Mouse (Mus musculus) C2C12 (cell line): Measurements from ENCODE around the gene Pus10. TPM values are rescaled to one million over a fixed set of nuclear protein-coding genes. Genes with fewer than 3 reads are reported as not detected.

Experiments
- H3K27me3 ChIP-seq: one replicate; pipeline ENCODE4 v1.6.1; 2011; ENCODE audit not compliant: control insufficient read depth, insufficient read depth, insufficient read length
- H3K36me3 ChIP-seq: one replicate; pipeline ENCODE4 v1.6.1; 2011; ENCODE audit not compliant: control insufficient read depth, insufficient read depth
- H3K4me3 ChIP-seq: one replicate; pipeline ENCODE4 v1.5.1; 2011; ENCODE audit warnings: mild to moderate bottlenecking, control low read depth; ENCODE audit not compliant: poor library complexity, insufficient read depth, severe bottlenecking
- H3K79me2 ChIP-seq: one replicate; pipeline ENCODE4 v1.6.1; 2011; ENCODE audit not compliant: control insufficient read depth, insufficient read depth
- H3K79me3 ChIP-seq: one replicate; pipeline ENCODE4 v1.6.1; 2011; ENCODE audit warnings: low read depth, control low read depth
- H3ac ChIP-seq: one replicate; pipeline ENCODE3; 2011; ENCODE audit warnings: low read depth; ENCODE audit not compliant: control insufficient read depth, insufficient read length
- CEBPB ChIP-seq: IDR thresholded peaks from one replicate; pipeline ENCODE4 v1.6.1; 2011; ENCODE audit warnings: low read depth, mild to moderate bottlenecking, control low read depth, moderate library complexity
- CTCF ChIP-seq: IDR thresholded peaks from one replicate; pipeline ENCODE4 v1.5.1; 2011; ENCODE audit not compliant: control insufficient read depth, insufficient read depth, insufficient read length
- FOSL1 ChIP-seq: IDR thresholded peaks from one replicate; pipeline ENCODE4 v1.8.0; 2011; ENCODE audit warnings: mild to moderate bottlenecking, low read length; ENCODE audit not compliant: poor library complexity, insufficient read depth, severe bottlenecking
- MAX ChIP-seq: IDR thresholded peaks from one replicate; pipeline ENCODE4 v1.6.1; 2011; ENCODE audit warnings: mild to moderate bottlenecking, control low read depth
- MYOD1 ChIP-seq: IDR thresholded peaks from one replicate; pipeline ENCODE4 v1.6.1; 2011; ENCODE audit warnings: low read depth; ENCODE audit not compliant: control insufficient read depth, insufficient read length
- MYOG ChIP-seq: IDR thresholded peaks from one replicate; pipeline ENCODE4 v1.6.1; 2011; ENCODE audit not compliant: control insufficient read depth, insufficient read length; ENCODE audit errors: extremely low read depth
- USF1 ChIP-seq: IDR thresholded peaks from one replicate; pipeline ENCODE4 v1.6.1; 2011; ENCODE audit warnings: low read depth, mild to moderate bottlenecking, control low read depth, moderate library complexity
- polyA plus RNA-seq: library from polyadenylated mRNA; unstranded; fragments of >200 nt; fragmentation: generic; extraction: Trizol; gene quantifications from one replicate; pipeline ENCODE4 v1.2.1, GENCODE M21; 2012; ENCODE audit warnings: missing spikeins

Pus10 gene
- polyA plus RNA-seq, 1 experiment, result 6.9 TPM

- Histone ChIP-seq H3K27me3 (no peaks in the 10 kb centered on the region), H3K36me3 (peaks cover 42% of the 10 kb centered on the region), H3ac (no peak overlapping the region), H3K79me2 (no peaks in the 10 kb centered on the region), H3K79me3 (no peaks in the 10 kb centered on the region), H3K4me3 (no peak overlapping the region)
- no peak for TF ChIP-seq USF1
- no peak for TF ChIP-seq CTCF
- no peak for TF ChIP-seq MYOG
- no peak for TF ChIP-seq CEBPB
- TF ChIP-seq MAX, result no peak
- TF ChIP-seq MYOD1, result no peak
- TF ChIP-seq FOSL1, result no peak
These were observed 64.6 kb downstream of the Pus10 start for GRCm38 (mm10) chr11:23730120-23730519.

GRCm38 (mm10) chr11:23732840-23733239, 67.4 kb downstream of the Pus10 start:
- no peaks in the 10 kb centered on the region for H3K79me2 ChIP-seq
- no peak overlapping the region for H3K4me3 ChIP-seq
- H3K79me3 ChIP-seq, result no peaks in the 10 kb centered on the region
- no peak overlapping the region for H3ac ChIP-seq
- TF ChIP-seq USF1, result no peak
- no peak for TF ChIP-seq FOSL1
- no peak for TF ChIP-seq CTCF
- no peak for TF ChIP-seq MYOG
- no peak for TF ChIP-seq CEBPB
- TF ChIP-seq MYOD1, result no peak
- TF ChIP-seq MAX, result no peak
- peaks cover 42% of the 10 kb centered on the region for H3K36me3 ChIP-seq
- H3K27me3 ChIP-seq, result no peaks in the 10 kb centered on the region

DNA sequence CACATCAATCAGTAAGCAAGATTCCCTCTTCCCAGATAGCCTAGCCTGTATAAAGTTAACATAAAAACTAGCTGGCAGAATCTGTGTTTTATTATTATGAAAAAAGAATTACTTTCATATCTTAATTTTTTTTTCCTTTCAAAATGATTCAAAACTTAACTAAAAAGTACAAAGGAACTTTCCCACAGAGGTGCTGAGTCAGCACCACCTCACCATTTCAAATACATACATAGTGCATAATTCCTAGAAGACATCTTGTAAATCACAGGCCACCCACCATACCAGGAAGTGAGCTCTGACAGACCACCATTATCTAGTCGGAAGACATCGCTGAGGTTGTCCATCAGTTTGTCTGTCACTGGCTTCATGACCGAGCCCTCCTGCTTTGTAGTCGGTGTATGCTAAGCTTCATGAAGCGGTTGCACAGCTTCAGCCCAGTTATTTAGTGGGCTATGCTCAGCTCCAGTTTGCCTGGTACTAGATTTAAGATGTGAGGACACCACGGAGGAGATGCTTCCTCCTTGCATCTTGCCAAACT, 69.3 kb downstream of the Pus10 start:
- H3K79me2 ChIP-seq, result no peaks in the 10 kb centered on the region
- H3K4me3 ChIP-seq, result no peak overlapping the region
- no peaks in the 10 kb centered on the region for H3K79me3 ChIP-seq
- no peaks in the 10 kb centered on the region for H3K27me3 ChIP-seq
- H3ac ChIP-seq, result no peak overlapping the region
- H3K36me3 ChIP-seq, result peaks cover 23% of the 10 kb centered on the region
- TF ChIP-seq CTCF (no peak), MYOG (no peak), FOSL1 (no peak), USF1 (no peak), MYOD1 (no peak), MAX (no peak), CEBPB (no peak)

DNA sequence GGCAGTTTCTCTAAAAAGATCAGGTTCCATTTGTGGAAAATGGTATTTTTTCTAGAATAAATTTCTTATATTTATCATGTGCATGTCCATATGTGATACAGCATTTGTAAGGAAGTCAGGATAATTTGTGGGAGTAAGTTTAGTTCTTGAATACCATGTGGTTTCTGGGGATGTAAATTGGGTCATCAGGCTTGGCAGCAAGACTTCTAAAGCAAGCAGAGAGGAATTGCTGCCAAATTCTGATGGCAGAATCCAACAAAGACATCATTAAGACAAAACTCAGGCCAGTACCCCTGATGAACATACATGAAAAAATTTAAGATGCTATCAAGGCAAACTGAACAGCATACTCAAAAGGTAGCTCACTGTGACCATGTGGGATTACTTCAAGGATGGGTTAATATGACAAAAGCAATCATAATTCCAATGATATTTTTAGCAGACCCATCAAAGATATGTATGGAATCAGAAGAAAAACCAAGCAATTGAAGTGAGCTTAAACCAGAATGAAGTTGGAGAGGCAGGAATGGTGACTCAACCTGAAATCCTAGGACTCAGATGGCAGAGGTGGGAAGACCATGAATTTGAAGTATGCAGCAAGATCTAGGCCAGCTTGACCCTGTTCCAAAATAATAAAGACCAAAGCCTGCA, 70.5 kb downstream of the Pus10 start:
- H3ac ChIP-seq, result no peak overlapping the region
- H3K4me3 ChIP-seq, result no peak overlapping the region
- H3K79me2 ChIP-seq, result no peaks in the 10 kb centered on the region
- H3K36me3 ChIP-seq, result peaks cover 22% of the 10 kb centered on the region
- no peaks in the 10 kb centered on the region for H3K79me3 ChIP-seq
- no peaks in the 10 kb centered on the region for H3K27me3 ChIP-seq
- TF ChIP-seq FOSL1, result no peak
- no peak for TF ChIP-seq CTCF
- no peak for TF ChIP-seq CEBPB
- no peak for TF ChIP-seq MYOG
- TF ChIP-seq USF1, result no peak
- no peak for TF ChIP-seq MAX
- no peak for TF ChIP-seq MYOD1

GRCm38 (mm10) chr11:23740895-23741294, 75.4 kb downstream of the Pus10 start:
- no peak for TF ChIP-seq FOSL1
- no peak for TF ChIP-seq USF1
- no peak for TF ChIP-seq CEBPB
- no peak for TF ChIP-seq MYOG
- TF ChIP-seq CTCF, result no peak
- no peak for TF ChIP-seq MYOD1
- no peak for TF ChIP-seq MAX
- Histone ChIP-seq H3K79me2 (no peaks in the 10 kb centered on the region), H3K36me3 (peaks cover 34% of the 10 kb centered on the region), H3K79me3 (no peaks in the 10 kb centered on the region), H3K27me3 (no peaks in the 10 kb centered on the region), H3K4me3 (no peak overlapping the region), H3ac (no peak overlapping the region)

DNA sequence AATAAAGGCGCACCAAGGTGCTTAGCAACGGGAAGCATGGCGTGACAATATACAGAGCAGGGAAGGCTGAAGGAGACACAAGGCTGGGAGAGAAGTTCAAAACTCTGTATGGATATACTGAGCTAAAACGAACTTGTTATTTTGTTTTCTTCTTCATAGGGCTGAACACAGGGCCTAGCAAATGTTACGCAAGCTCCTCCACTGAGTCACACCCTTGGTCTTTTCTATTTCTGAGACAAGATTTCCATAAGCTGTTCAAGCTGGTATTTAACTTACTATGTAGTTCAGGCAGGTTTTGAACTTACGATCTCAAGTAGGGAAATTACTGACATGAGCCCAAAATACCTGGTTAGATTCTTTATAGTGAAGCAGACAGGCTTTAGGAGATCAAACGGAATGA, 75.9 kb downstream of the Pus10 start:
- H3K4me3 ChIP-seq, result no peak overlapping the region
- no peaks in the 10 kb centered on the region for H3K79me3 ChIP-seq
- no peak overlapping the region for H3ac ChIP-seq
- H3K36me3 ChIP-seq, result peaks cover 34% of the 10 kb centered on the region
- H3K27me3 ChIP-seq, result no peaks in the 10 kb centered on the region
- H3K79me2 ChIP-seq, result no peaks in the 10 kb centered on the region
- TF ChIP-seq MAX (no peak), FOSL1 (no peak), USF1 (no peak), CTCF (no peak), CEBPB (peak; percentile 38), MYOG (no peak), MYOD1 (no peak)
